Mouse (Mus musculus): ENCODE measurements around the gene Tmc2.

Tmc2 gene

DNA sequence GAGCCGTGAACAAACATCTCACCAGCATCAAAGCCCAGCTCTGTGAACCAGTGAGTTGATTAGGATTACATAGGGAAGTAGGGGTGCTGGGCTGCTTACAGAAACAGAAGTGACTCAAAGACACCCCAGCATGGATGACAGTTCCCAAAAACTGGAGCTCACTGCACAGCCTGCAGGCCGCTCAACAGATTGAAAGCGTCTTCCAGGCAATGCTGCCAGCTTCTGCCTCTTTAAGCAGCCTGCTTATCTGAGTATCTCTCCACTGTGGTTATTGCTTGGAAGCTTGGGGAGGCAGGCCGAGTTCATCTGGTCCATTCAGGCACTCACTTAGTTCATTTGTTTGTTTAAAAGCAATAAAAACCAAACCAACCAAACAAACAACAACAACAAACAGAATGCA is 61.8 kb downstream of the Tmc2 start:
- DNase-seq (ENCODE audit: low spot score), result no peak

GRCm38 (mm10) chr2:130260822-130261221 is 65.8 kb downstream of the Tmc2 start:
- no peak for DNase-seq (ENCODE audit: low spot score)

DNA sequence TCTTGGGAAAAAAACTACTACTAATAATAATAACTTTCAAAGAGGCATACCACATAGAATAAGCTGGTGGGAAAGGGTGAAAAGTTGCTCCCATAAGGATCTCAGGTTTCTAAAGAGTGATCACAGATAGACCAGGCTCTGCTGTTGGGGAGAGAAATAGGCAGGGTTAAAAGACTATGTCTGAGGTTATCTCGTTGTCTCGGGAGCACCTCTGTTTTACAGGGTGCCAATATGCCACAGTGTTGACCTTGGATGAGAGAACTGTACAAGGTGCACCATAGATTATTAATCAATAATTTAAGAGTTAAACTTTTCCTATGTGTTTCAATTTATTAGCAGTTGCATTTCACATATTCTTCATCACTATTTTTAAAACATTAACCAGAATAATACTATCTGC is 66.9 kb downstream of the Tmc2 start:
- DNase-seq (ENCODE audit: low spot score), result no peak

GRCm38 (mm10) chr2:130262398-130262797 is 67.4 kb downstream of the Tmc2 start:
- no peak for DNase-seq (ENCODE audit: low spot score)

DNA sequence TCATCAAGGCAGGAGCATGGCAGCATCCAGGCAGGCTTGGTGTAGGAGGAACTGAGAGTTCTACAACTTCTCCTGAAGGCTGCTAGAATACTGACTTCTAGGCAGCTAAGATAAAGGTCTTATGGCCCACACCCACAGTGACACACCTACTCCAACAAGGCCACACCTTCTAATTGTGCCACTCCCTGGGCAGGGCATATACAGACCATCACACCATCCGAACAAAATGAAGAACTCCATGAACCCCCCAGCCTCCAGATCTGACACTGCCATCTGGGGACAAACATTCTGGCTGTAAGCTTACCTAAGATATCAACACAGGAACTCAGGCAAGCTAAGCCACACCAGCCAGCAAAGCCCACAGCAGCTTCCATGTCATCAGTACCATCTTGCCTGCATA is 70.5 kb downstream of the Tmc2 start:
- DNase-seq (ENCODE audit: low spot score), result no peak

DNA sequence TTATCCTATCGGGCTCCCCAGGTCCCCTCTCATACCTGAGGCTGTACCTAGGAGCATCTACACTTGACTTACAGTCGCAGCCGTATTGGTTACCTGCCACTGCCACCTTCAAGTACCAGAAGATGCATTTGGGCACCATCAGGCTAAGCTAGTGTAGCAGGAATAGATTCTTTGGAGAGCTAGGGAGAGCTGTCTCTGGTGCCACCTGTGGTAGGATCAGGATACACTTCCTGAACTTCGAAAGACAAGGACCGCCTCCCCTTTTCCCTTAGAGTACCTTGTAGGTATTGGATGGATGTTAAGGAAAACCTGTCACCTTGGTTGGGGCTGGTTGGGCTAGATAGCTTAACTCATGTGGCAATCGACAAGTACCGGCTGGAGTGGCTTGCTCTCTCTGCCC is 73.1 kb downstream of the Tmc2 start:
- no peak for DNase-seq (ENCODE audit: low spot score)

DNA sequence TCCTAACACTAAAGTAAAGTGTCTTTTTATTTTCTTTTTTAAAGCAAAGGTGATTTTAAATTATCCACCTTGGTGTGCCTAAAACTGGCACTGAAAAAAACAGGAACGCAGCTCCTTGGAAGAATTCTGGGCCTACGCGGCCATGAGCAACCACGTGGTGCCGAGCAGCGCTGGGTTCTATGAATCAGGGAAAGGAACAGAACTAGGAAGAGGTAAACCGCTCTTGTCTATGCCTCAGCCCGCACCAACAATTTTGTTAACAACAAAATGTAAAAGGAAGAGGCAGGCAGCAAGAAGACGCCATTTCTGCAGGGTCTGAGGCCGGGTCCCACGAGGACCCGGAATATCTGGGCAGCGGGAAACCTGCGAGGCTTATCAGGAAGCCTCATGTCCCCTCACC is 78.7 kb downstream of the Tmc2 start:
- DNase-seq (ENCODE audit: low spot score), result no peak

- DNase-seq (ENCODE audit: low spot score), result peak; percentile 99
Measured at GRCm38 (mm10) chr2:130274149-130274861, 79.3 kb downstream of the Tmc2 start, which contains the start of gene Nop56. Nop56 (plus strand) TSS chr2:130274430.

GRCm38 (mm10) chr2:130274862-130275261 is 79.9 kb downstream of the Tmc2 start:
- no peak for DNase-seq (ENCODE audit: low spot score)

- peak; percentile 60 for DNase-seq (ENCODE audit: low spot score)
Measured at GRCm38 (mm10) chr2:130275649-130276048, 80.7 kb downstream of the Tmc2 start.

- no peak for DNase-seq (ENCODE audit: low spot score)
Measured at GRCm38 (mm10) chr2:130279600-130280091, 84.7 kb downstream of the Tmc2 start.

DNA sequence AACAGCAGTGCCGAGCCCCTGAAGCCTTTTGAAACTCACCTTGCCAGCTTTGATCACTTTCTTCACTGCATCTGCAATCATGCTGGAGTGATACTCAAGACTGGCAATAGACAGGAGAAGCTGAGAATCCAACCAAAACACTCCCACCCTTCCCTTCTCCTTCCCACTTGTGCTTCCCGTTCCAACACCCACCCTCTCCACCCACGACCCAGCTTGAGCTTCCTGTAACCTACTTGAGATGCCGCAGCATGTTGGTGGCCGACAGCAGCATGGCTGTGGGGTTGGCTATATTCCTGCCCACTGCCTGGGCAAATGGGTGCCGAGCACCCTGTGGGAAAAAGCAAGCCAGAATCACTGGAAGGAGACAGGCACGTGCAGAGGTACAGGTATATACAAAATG is 85.2 kb downstream of the Tmc2 start:
- no peak for DNase-seq (ENCODE audit: low spot score)

GRCm38 (mm10) chr2:130280818-130281217 is 85.8 kb downstream of the Tmc2 start:
- no peak for DNase-seq (ENCODE audit: low spot score)

GRCm38 (mm10) chr2:130283854-130284654 is 89.1 kb downstream of the Tmc2 start, which contains the start of gene Idh3b:
Idh3b (minus strand) TSS chr2:130284547.
- DNase-seq (ENCODE audit: low spot score), result peak; percentile 72

GRCm38 (mm10) chr2:130289086-130289485 is 94.1 kb downstream of the Tmc2 start:
- DNase-seq (ENCODE audit: low spot score), result no peak

DNA sequence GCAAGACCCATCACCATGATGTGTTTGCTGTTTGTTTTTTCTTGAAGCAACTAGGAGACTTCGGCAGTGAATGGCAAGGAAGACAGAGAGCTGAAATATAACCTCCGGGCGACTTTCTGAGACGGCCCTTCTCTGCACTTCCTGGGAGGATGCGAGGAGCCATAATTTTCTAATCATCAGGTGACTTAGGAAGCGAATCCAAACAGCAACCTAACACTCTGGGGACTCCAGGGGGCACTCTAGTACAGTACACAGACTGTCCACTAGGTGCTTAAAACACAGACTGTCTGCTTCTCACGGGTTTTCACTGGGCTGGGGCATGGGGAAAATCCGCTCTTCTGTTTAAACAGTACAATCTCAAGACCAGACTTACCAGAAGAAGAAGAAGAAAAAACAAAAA is 96.4 kb downstream of the Tmc2 start:
- peak; percentile 59 for DNase-seq (ENCODE audit: low spot score)

GRCm38 (mm10) chr2:130293009-130293408 is 98.0 kb downstream of the Tmc2 start:
- DNase-seq (ENCODE audit: low spot score), result no peak

GRCm38 (mm10) chr2:130293486-130293885 is 98.5 kb downstream of the Tmc2 start:
- no peak for DNase-seq (ENCODE audit: low spot score)

DNA sequence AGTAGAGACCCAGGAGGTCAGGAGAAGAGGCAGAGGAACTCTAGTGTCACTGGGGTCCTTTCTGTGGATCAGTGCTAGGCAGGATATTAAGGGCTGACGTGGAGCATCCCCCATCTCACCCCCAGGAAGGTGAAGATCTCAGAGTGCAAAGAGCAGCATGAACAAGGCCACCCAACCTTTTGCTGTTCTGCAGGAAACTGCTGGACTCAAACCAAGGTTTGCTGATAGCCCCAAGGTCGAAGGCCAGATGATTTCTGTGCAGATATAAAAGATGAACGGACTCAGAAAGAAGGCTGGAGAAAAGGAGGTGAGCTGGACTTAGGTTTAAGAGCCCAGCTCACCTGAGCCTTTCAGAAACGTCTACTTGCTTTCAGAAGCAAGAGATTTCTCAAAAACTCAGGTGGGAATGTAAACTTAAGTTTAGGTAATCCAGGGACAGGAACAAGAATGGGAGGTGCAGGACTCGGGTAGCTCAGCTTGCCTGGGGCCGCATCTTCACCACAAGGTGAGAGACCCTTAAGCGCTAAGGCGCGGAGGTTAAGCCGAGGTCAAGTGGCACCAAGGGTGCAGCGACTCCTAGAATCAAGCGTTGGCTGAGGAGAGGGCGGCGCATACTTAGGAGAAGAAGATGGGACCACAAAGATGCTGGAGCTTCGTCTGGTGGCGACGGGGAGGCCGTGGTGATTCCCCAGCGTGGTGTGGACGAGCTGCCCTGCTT is 99.4 kb downstream of the Tmc2 start:
- no peak for DNase-seq (ENCODE audit: low spot score)

DNA sequence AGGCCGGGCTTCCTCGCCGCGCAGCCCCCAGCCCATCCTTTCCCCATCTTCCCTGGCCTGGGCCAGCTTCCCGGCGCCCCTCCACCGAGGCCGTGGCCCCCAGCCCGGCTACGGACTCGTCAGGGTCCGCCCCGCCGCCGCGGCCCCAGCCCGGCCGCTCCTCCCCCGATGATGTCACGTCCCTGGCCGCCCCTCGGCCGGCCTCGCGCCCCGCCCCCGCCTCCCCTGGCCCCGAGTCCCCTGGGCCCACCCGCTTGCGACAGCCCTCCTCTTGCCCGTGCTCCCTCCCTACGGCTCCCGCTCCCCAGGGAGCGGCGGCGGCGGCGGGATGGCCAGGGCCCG is 99.9 kb downstream of the Tmc2 start, which contains the start of gene Ebf4:
TSS of gene Ebf4 (plus strand) at position 234 of the 342 bp plus-strand sequence.
- DNase-seq (ENCODE audit: low spot score), result no peak

DNA sequence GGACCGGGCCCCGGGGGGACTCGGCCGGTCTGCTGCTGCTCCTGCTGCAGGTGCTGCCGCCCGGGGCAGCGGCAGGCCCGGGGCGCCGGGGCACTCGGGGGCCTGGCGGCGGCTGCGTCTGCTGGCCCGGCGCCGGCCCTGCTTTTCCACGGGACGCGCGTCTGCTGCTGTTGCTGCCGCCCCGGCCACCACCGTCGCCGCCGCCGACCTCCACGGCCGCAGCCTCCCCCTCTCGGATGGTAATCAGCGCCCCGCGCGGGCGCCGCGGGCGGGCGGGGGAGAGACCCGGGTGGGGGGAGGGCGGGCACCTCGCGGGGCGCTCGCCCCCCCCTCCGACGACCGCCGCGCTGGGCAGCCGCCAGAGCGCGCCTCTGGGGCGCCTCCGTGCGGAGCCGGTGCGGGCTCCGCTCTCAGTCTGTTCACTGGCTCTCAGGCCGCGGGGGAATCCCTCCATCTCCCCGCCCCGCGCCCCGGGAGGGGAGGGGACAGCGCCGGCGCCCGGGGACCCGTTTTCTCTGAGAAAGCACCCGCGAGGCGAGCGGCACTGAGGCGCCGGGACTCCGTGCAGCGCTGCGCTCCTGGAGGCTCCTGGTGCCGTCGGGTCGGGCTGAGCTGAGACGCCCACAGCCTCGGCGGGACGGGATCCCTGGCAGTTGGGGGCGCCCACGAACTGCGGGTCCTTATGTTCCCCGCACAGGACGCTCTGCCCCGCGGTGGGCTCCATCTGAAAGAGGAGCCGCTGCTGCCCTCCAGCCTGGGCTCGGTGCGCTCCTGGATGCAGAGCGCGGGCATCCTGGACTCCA is 100.5 kb downstream of the Tmc2 start:
- peak; percentile 35 for DNase-seq (ENCODE audit: low spot score)

Data from T-cell, adult 2 months (primary cell).